Mouse (Mus musculus) cerebellum, adult 2 months (tissue): ENCODE measurements at regions not wholly inside any gene's neighbourhood (a gene's known extent, or its start where the extent isn't known, plus 50 kb on each side); places are given as distances from the start of the nearest gene placed in this dataset.

Experiments used
- CTCF ChIP-seq: fragments of 200-500 bp; IDR thresholded peaks from 2 replicates; pipeline ENCODE4 v1.5.1; 2011; ENCODE audit warnings: low read depth, mild to moderate bottlenecking, control low read depth, low read length, moderate library complexity, borderline replicate concordance; ENCODE audit not compliant: insufficient read depth
- POLR2A ChIP-seq: fragments of 200-500 bp; IDR thresholded peaks from 2 replicates; pipeline ENCODE4 v1.6.1; 2011; ENCODE audit warnings: low read length, control low read depth, borderline replicate concordance; ENCODE audit not compliant: insufficient read depth

- TF ChIP-seq CTCF (no peak), POLR2A (no peak)
Measured at GRCm38 (mm10) chr10:16014806-16015205, 1296.8 kb upstream of the Gje1 start.
